Mouse (Mus musculus): ENCODE results near the gene Aurkb. TPM values are rescaled to one million over a fixed set of nuclear protein-coding genes. Genes with fewer than 3 reads are reported as not detected.

The Aurkb gene
- polyA plus RNA-seq, 1 experiment from 2014 or later = 236 TPM

GRCm38 (mm10) chr11:69071262-69071661, 25.8 kb downstream of the Aurkb start:
- peaks cover 58% of the 10 kb centered on the region for H3K4me1 ChIP-seq
- WGBS = 25% methylated on average over 9 of the region's 9 CpGs
- H3K27me3 ChIP-seq (ENCODE audit: poor library complexity, severe bottlenecking) = no peaks in the 10 kb centered on the region

GRCm38 (mm10) chr11:69072234-69072633, 26.8 kb downstream of the Aurkb start:
- H3K36me3 ChIP-seq (replicated peaks) = no peaks in the 10 kb centered on the region
- no peaks in the 10 kb centered on the region for H3K9me3 ChIP-seq
- peak overlapping the region; percentile 48 for H3K4me3 ChIP-seq
- 85% methylated on average over 11 of the region's 11 CpGs for WGBS
- H3K27ac ChIP-seq = peak overlapping the region; percentile 95
- peaks cover 48% of the 10 kb centered on the region for H3K4me1 ChIP-seq
- no peaks in the 10 kb centered on the region for H3K27me3 ChIP-seq (ENCODE audit: poor library complexity, severe bottlenecking)
- no peak for DNase-seq (ENCODE audit: extremely low spot score, low spot score)

More at GRCm38 (mm10) chr11:69071262-69071661, 25.8 kb downstream of the Aurkb start:
- peak overlapping the region; percentile 95 for H3K27ac ChIP-seq
- H3K9me3 ChIP-seq = no peaks in the 10 kb centered on the region
- peak overlapping the region; percentile 75 for H3K4me3 ChIP-seq
- no peaks in the 10 kb centered on the region for H3K36me3 ChIP-seq (replicated peaks)
- DNase-seq (ENCODE audit: extremely low spot score, low spot score) = no peak

GRCm38 (mm10) chr11:69072666-69073064, 27.2 kb downstream of the Aurkb start:
- DNase-seq (ENCODE audit: extremely low spot score, low spot score) = no peak
- H3K27me3 ChIP-seq (ENCODE audit: poor library complexity, severe bottlenecking) = no peaks in the 10 kb centered on the region
- H3K4me1 ChIP-seq = peaks cover 47% of the 10 kb centered on the region
- H3K4me3 ChIP-seq = peak overlapping the region; percentile 48
- WGBS = 10% methylated on average over 9 of the region's 9 CpGs
- no peaks in the 10 kb centered on the region for H3K9me3 ChIP-seq
- H3K27ac ChIP-seq = peak overlapping the region; percentile 95
- no peaks in the 10 kb centered on the region for H3K36me3 ChIP-seq (replicated peaks)

- H3K4me1 ChIP-seq = peaks cover 47% of the 10 kb centered on the region
- WGBS = under 1% methylated on average over 14 of the region's 14 CpGs
- H3K36me3 ChIP-seq (replicated peaks) = no peaks in the 10 kb centered on the region
- peak overlapping the region; percentile 95 for H3K27ac ChIP-seq
- no peaks in the 10 kb centered on the region for H3K27me3 ChIP-seq (ENCODE audit: poor library complexity, severe bottlenecking)
- H3K9me3 ChIP-seq = no peaks in the 10 kb centered on the region
- DNase-seq (ENCODE audit: extremely low spot score, low spot score) = peak; percentile 84
- H3K4me3 ChIP-seq = peak overlapping the region; percentile 48
Observed at GRCm38 (mm10) chr11:69073065-69073888, 27.8 kb downstream of the Aurkb start.

- H3K27ac ChIP-seq = peak overlapping the region; percentile 95
- peaks cover 53% of the 10 kb centered on the region for H3K4me1 ChIP-seq
- H3K4me3 ChIP-seq = peak overlapping the region; percentile 48
- no peaks in the 10 kb centered on the region for H3K27me3 ChIP-seq (ENCODE audit: poor library complexity, severe bottlenecking)
- no peak for DNase-seq (ENCODE audit: extremely low spot score, low spot score)
- WGBS = 41% methylated on average over 6 of the region's 6 CpGs
- no peaks in the 10 kb centered on the region for H3K36me3 ChIP-seq (replicated peaks)
- no peaks in the 10 kb centered on the region for H3K9me3 ChIP-seq
Observed at GRCm38 (mm10) chr11:69073951-69074775, 28.7 kb downstream of the Aurkb start.

- WGBS = 46% methylated on average over 2 of the region's 2 CpGs
- H3K4me1 ChIP-seq = peaks cover 49% of the 10 kb centered on the region
Observed at GRCm38 (mm10) chr11:69074776-69075069, 29.3 kb downstream of the Aurkb start.

GRCm38 (mm10) chr11:69075764-69076479, 30.5 kb downstream of the Aurkb start:
- H3K27ac ChIP-seq = no peak overlapping the region
- no peaks in the 10 kb centered on the region for H3K9me3 ChIP-seq
- peaks cover 41% of the 10 kb centered on the region for H3K4me1 ChIP-seq
- H3K27me3 ChIP-seq (ENCODE audit: poor library complexity, severe bottlenecking) = no peaks in the 10 kb centered on the region
- DNase-seq (ENCODE audit: extremely low spot score, low spot score) = no peak
- WGBS = 50% methylated on average over 9 of the region's 9 CpGs
- H3K4me3 ChIP-seq = no peak overlapping the region
- H3K36me3 ChIP-seq (replicated peaks) = no peaks in the 10 kb centered on the region

More at GRCm38 (mm10) chr11:69074776-69075069, 29.3 kb downstream of the Aurkb start:
- Histone ChIP-seq H3K4me3 (no peak overlapping the region), H3K9me3 (no peaks in the 10 kb centered on the region), H3K27ac (0 out of 2 replicates have a peak overlapping the region, but pooled peaks have one; percentile 95), H3K27me3 (ENCODE audit: poor library complexity, severe bottlenecking) (no peaks in the 10 kb centered on the region), H3K36me3 (replicated peaks) (no peaks in the 10 kb centered on the region)
- DNase-seq (ENCODE audit: extremely low spot score, low spot score) = no peak

GRCm38 (mm10) chr11:69076572-69076971, 31.1 kb downstream of the Aurkb start:
- H3K27me3 ChIP-seq (ENCODE audit: poor library complexity, severe bottlenecking) = no peaks in the 10 kb centered on the region
- no peak for DNase-seq (ENCODE audit: extremely low spot score, low spot score)
- no peaks in the 10 kb centered on the region for H3K9me3 ChIP-seq
- H3K4me1 ChIP-seq = peaks cover 35% of the 10 kb centered on the region
- no peak overlapping the region for H3K27ac ChIP-seq
- 82% methylated on average over 5 of the region's 5 CpGs for WGBS
- no peaks in the 10 kb centered on the region for H3K36me3 ChIP-seq (replicated peaks)
- no peak overlapping the region for H3K4me3 ChIP-seq

GRCm38 (mm10) chr11:69077316-69077715, 31.9 kb downstream of the Aurkb start:
- WGBS = 87% methylated on average over 9 of the region's 9 CpGs
- no peak overlapping the region for H3K27ac ChIP-seq
- no peaks in the 10 kb centered on the region for H3K9me3 ChIP-seq
- no peak for DNase-seq (ENCODE audit: extremely low spot score, low spot score)
- H3K4me1 ChIP-seq = peaks cover 27% of the 10 kb centered on the region
- no peaks in the 10 kb centered on the region for H3K36me3 ChIP-seq (replicated peaks)
- H3K4me3 ChIP-seq = no peak overlapping the region
- no peaks in the 10 kb centered on the region for H3K27me3 ChIP-seq (ENCODE audit: poor library complexity, severe bottlenecking)

GRCm38 (mm10) chr11:69078041-69078440, 32.6 kb downstream of the Aurkb start:
- Histone ChIP-seq H3K9me3 (no peaks in the 10 kb centered on the region), H3K27me3 (ENCODE audit: poor library complexity, severe bottlenecking) (no peaks in the 10 kb centered on the region), H3K4me3 (no peak overlapping the region), H3K4me1 (peaks cover 22% of the 10 kb centered on the region), H3K27ac (no peak overlapping the region), H3K36me3 (replicated peaks) (no peaks in the 10 kb centered on the region)
- no peak for DNase-seq (ENCODE audit: extremely low spot score, low spot score)
- 86% methylated on average over 6 of the region's 6 CpGs for WGBS

GRCm38 (mm10) chr11:69078805-69079438, 33.5 kb downstream of the Aurkb start:
- H3K9me3 ChIP-seq = no peaks in the 10 kb centered on the region
- no peak overlapping the region for H3K4me3 ChIP-seq
- peaks cover 16% of the 10 kb centered on the region for H3K4me1 ChIP-seq
- H3K36me3 ChIP-seq (replicated peaks) = no peaks in the 10 kb centered on the region
- no peaks in the 10 kb centered on the region for H3K27me3 ChIP-seq (ENCODE audit: poor library complexity, severe bottlenecking)
- no peak overlapping the region for H3K27ac ChIP-seq
- DNase-seq (ENCODE audit: extremely low spot score, low spot score) = no peak
- WGBS = 87% methylated on average over 5 of the region's 5 CpGs

Measured in forebrain, embryonic 10.5 days (tissue).